Mouse (Mus musculus) c-Kit-positive CD71-positive TER-119-positive erythroid progenitor cells, embryonic 14.5 days (primary cell): ENCODE data around the gene Ccm2.

Experiments
- DNase-seq: peaks from one replicate; pipeline ENCODE4 v3.0.0-alpha.2; 2013; ENCODE audit warnings: low spot score

The Ccm2 gene

GRCm38 (mm10) chr11:6529961-6530360, 16.7 kb upstream of the Ccm2 start:
- DNase-seq = no peak

GRCm38 (mm10) chr11:6530746-6531145, 15.9 kb upstream of the Ccm2 start:
- no peak for DNase-seq

GRCm38 (mm10) chr11:6544683-6545082, 2.0 kb upstream of the Ccm2 start:
- no peak for DNase-seq

- no peak for DNase-seq
These were observed 1.4 kb upstream of the Ccm2 start for GRCm38 (mm10) chr11:6545186-6545856.

GRCm38 (mm10) chr11:6545857-6546192, 862 bp upstream of the Ccm2 start:
- no peak for DNase-seq

GRCm38 (mm10) chr11:6547037-6547680, 472 bp downstream of the Ccm2 start:
- no peak for DNase-seq

- no peak for DNase-seq
These were observed 1.1 kb downstream of the Ccm2 start for GRCm38 (mm10) chr11:6547696-6548325.

GRCm38 (mm10) chr11:6549770-6550169, 3.1 kb downstream of the Ccm2 start:
- DNase-seq = no peak

GRCm38 (mm10) chr11:6550201-6550600, 3.5 kb downstream of the Ccm2 start:
- no peak for DNase-seq

- DNase-seq = no peak
These were observed 11.5 kb downstream of the Ccm2 start for GRCm38 (mm10) chr11:6558234-6558633.

GRCm38 (mm10) chr11:6559996-6560395, 13.3 kb downstream of the Ccm2 start:
- DNase-seq = no peak

- no peak for DNase-seq
These were observed 14.1 kb downstream of the Ccm2 start for GRCm38 (mm10) chr11:6560655-6561360.

- no peak for DNase-seq
These were observed 14.8 kb downstream of the Ccm2 start for GRCm38 (mm10) chr11:6561474-6561873.

GRCm38 (mm10) chr11:6562359-6562758, 15.7 kb downstream of the Ccm2 start:
- DNase-seq = no peak

GRCm38 (mm10) chr11:6563201-6563600, 16.5 kb downstream of the Ccm2 start:
- no peak for DNase-seq

- no peak for DNase-seq
These were observed 19.8 kb downstream of the Ccm2 start for GRCm38 (mm10) chr11:6566496-6566895.

- DNase-seq = no peak
These were observed 21.3 kb downstream of the Ccm2 start for GRCm38 (mm10) chr11:6567951-6568350.

GRCm38 (mm10) chr11:6568584-6569409, 22.1 kb downstream of the Ccm2 start:
- no peak for DNase-seq

- DNase-seq = no peak
These were observed 22.7 kb downstream of the Ccm2 start for GRCm38 (mm10) chr11:6569410-6569777.

GRCm38 (mm10) chr11:6576151-6576550, 29.5 kb downstream of the Ccm2 start:
- no peak for DNase-seq

- no peak for DNase-seq
These were observed 32.7 kb downstream of the Ccm2 start for GRCm38 (mm10) chr11:6579361-6579760.
